Mouse (Mus musculus): ENCODE measurements at regions not wholly inside any gene's neighbourhood (a gene's known extent, or its start where the extent isn't known, plus 50 kb on each side); places are given as distances from the start of the nearest gene placed in this dataset.

GRCm38 (mm10) chr12:20230141-20230892, 276.0 kb downstream of the Gm21863 start:
- Histone ChIP-seq H3K36me3 (ENCODE audit: control insufficient read depth, insufficient read depth) (peaks cover 4% of the 10 kb centered on the region; the same call in 1 of the 2 replicates), H3K27ac (ENCODE audit: low read depth, low read length) (no peak overlapping the region), H3K9me3 (ENCODE audit: control insufficient read depth) (peaks cover 78% of the 10 kb centered on the region), H3K4me2 (replicated peaks; ENCODE audit: low read depth) (no peak overlapping the region), H3K4me3 (ENCODE audit: low read depth, low read length) (0 out of 2 replicates have a peak overlapping the region, but pooled peaks have one; percentile 0), H3K27me3 (replicated peaks; ENCODE audit: control insufficient read depth, insufficient read depth, low read length) (no peaks in the 10 kb centered on the region), H3K9ac (ENCODE audit: low read depth, low read length) (no peak overlapping the region), H3K4me1 (replicated peaks; ENCODE audit: control insufficient read depth, insufficient read depth, low read length) (no peaks in the 10 kb centered on the region)
- ATAC-seq, result no peak
- 68% methylated on average over 27 of the region's 27 CpGs for WGBS
- TF ChIP-seq CTCF (IDR thresholded peaks at IDR 0.05; ENCODE audit: low read depth), result no peak

DNA sequence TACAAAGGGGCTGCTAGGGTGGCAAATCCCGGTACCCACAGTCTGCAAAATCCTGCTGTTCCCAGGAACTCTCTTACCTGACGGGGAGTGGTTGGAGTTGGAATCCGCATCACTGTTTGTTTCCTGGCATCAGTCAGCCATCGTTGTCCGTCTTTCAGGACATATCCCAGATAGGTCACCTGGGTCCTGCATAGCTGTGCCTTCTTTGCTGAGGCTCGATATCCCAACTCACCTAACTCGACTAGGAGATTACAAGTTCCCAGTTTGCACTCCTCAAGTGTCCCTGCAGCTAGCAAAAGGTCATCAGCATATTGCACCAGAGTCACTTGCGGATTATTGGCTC, 276.6 kb downstream of the Gm21863 start:
- no peaks in the 10 kb centered on the region for H3K4me1 ChIP-seq (replicated peaks; ENCODE audit: control insufficient read depth, insufficient read depth, low read length)
- ATAC-seq, result no peak
- H3K4me2 ChIP-seq (replicated peaks; ENCODE audit: low read depth), result no peak overlapping the region
- WGBS, result 67% methylated on average over 8 of the region's 8 CpGs
- peaks cover 78% of the 10 kb centered on the region for H3K9me3 ChIP-seq (ENCODE audit: control insufficient read depth)
- no peaks in the 10 kb centered on the region for H3K27me3 ChIP-seq (replicated peaks; ENCODE audit: control insufficient read depth, insufficient read depth, low read length)
- H3K9ac ChIP-seq (ENCODE audit: low read depth, low read length), result no peak overlapping the region
- H3K4me3 ChIP-seq (ENCODE audit: low read depth, low read length), result 0 out of 2 replicates have a peak overlapping the region, but pooled peaks have one; percentile 0
- TF ChIP-seq CTCF (IDR thresholded peaks at IDR 0.05; ENCODE audit: low read depth), result no peak
- no peak overlapping the region for H3K27ac ChIP-seq (ENCODE audit: low read depth, low read length)
- H3K36me3 ChIP-seq (ENCODE audit: control insufficient read depth, insufficient read depth), result peaks cover 4% of the 10 kb centered on the region; the same call in 1 of the 2 replicates

DNA sequence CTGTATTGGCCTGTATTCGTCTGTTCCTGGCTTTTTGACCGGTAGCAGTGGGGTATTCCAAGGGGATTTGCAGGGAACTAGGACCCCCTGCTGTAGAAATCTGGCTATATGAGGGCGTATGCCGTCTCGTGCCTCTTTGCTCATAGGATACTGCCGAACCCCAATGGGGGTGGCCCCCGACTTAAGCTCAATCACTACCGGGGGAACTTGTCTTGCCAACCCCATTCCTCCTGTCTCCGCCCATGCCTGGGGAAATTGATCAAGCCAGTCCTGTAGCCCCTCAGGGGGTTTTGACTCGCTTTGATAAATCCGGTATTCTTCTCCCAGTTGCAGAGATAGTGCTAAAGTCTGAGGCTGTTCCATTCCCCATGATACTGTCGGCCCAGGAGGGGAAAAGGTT, 277.2 kb downstream of the Gm21863 start:
- Histone ChIP-seq H3K4me3 (ENCODE audit: low read depth, low read length) (no peak overlapping the region), H3K27me3 (replicated peaks; ENCODE audit: control insufficient read depth, insufficient read depth, low read length) (no peaks in the 10 kb centered on the region), H3K9ac (ENCODE audit: low read depth, low read length) (no peak overlapping the region), H3K36me3 (ENCODE audit: control insufficient read depth, insufficient read depth) (peaks cover 4% of the 10 kb centered on the region; the same call in 1 of the 2 replicates), H3K27ac (ENCODE audit: low read depth, low read length) (no peak overlapping the region), H3K4me2 (replicated peaks; ENCODE audit: low read depth) (no peak overlapping the region), H3K4me1 (replicated peaks; ENCODE audit: control insufficient read depth, insufficient read depth, low read length) (no peaks in the 10 kb centered on the region), H3K9me3 (ENCODE audit: control insufficient read depth) (peaks cover 77% of the 10 kb centered on the region)
- TF ChIP-seq CTCF (IDR thresholded peaks at IDR 0.05; ENCODE audit: low read depth), result no peak
- ATAC-seq, result no peak
- WGBS, result 70% methylated on average over 12 of the region's 12 CpGs

DNA sequence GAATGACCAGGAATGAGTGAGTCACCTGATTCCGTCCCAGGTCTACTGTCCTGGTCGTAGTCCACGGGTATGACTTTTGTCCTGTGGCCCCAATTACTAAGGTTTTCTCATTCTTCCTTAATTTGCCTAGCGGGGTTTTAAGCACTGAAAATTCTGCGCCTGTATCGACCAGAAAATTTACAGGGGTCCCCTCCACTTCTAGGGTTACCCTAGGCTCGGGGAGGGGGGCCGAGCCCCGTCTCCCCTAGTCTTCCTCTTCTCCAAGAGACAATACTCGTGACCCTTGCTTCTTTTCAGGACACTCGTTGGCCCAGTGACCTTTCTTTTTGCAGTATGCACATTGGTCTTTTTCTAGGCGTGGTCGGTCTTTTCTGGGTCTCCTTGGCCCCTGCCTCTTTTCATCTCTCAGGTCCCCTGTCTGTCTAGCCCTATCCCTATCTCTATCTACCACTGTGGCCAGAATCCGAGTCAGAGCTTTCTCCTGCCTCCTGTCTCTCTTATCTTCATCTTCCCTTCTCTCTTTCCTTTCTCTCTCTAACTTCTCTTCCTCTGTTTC, 277.8 kb downstream of the Gm21863 start:
- H3K4me1 ChIP-seq (replicated peaks; ENCODE audit: control insufficient read depth, insufficient read depth, low read length), result no peaks in the 10 kb centered on the region
- ATAC-seq, result no peak
- no peak overlapping the region for H3K4me2 ChIP-seq (replicated peaks; ENCODE audit: low read depth)
- H3K9ac ChIP-seq (ENCODE audit: low read depth, low read length), result no peak overlapping the region
- no peaks in the 10 kb centered on the region for H3K27me3 ChIP-seq (replicated peaks; ENCODE audit: control insufficient read depth, insufficient read depth, low read length)
- H3K36me3 ChIP-seq (ENCODE audit: control insufficient read depth, insufficient read depth), result peaks cover 4% of the 10 kb centered on the region; the same call in 1 of the 2 replicates
- WGBS, result 72% methylated on average over 14 of the region's 14 CpGs
- no peak for TF ChIP-seq CTCF (IDR thresholded peaks at IDR 0.05; ENCODE audit: low read depth)
- H3K4me3 ChIP-seq (ENCODE audit: low read depth, low read length), result no peak overlapping the region
- H3K9me3 ChIP-seq (ENCODE audit: control insufficient read depth), result peaks cover 72% of the 10 kb centered on the region
- no peak overlapping the region for H3K27ac ChIP-seq (ENCODE audit: low read depth, low read length)

- Histone ChIP-seq H3K4me3 (ENCODE audit: low read depth, low read length) (no peak overlapping the region), H3K36me3 (ENCODE audit: control insufficient read depth, insufficient read depth) (peaks cover 4% of the 10 kb centered on the region; the same call in 1 of the 2 replicates), H3K9me3 (ENCODE audit: control insufficient read depth) (peaks cover 64% of the 10 kb centered on the region), H3K27me3 (replicated peaks; ENCODE audit: control insufficient read depth, insufficient read depth, low read length) (no peaks in the 10 kb centered on the region), H3K4me2 (replicated peaks; ENCODE audit: low read depth) (no peak overlapping the region), H3K9ac (ENCODE audit: low read depth, low read length) (no peak overlapping the region), H3K27ac (ENCODE audit: low read depth, low read length) (no peak overlapping the region), H3K4me1 (replicated peaks; ENCODE audit: control insufficient read depth, insufficient read depth, low read length) (no peaks in the 10 kb centered on the region)
- no peak for TF ChIP-seq CTCF (IDR thresholded peaks at IDR 0.05; ENCODE audit: low read depth)
- WGBS, result 67% methylated on average over 32 of the region's 32 CpGs
- ATAC-seq, result peak; percentile 39
Observed at GRCm38 (mm10) chr12:20232746-20233453, 278.6 kb downstream of the Gm21863 start.

DNA sequence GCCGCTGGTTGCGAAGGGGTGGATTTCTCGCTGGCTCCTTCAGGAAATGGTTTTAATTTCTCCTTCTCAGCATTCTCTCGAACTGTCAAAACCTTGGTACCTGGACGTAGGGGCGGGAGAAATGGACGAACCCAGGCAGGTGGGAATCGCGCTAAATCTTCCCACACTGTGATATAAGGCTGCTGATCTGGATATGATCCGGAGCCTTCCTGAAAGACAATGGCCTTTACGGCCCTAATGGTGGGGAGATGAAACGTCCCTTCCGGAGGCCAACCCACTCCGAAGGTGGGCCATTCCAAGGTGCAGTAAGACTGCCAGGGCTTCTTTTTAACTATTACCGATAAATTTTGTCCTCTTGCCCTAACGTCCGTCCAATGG, 279.1 kb downstream of the Gm21863 start:
- H3K36me3 ChIP-seq (ENCODE audit: control insufficient read depth, insufficient read depth), result peaks cover 4% of the 10 kb centered on the region; the same call in 1 of the 2 replicates
- no peak overlapping the region for H3K9ac ChIP-seq (ENCODE audit: low read depth, low read length)
- no peak for TF ChIP-seq CTCF (IDR thresholded peaks at IDR 0.05; ENCODE audit: low read depth)
- H3K4me3 ChIP-seq (ENCODE audit: low read depth, low read length), result no peak overlapping the region
- H3K27me3 ChIP-seq (replicated peaks; ENCODE audit: control insufficient read depth, insufficient read depth, low read length), result no peaks in the 10 kb centered on the region
- H3K27ac ChIP-seq (ENCODE audit: low read depth, low read length), result no peak overlapping the region
- 68% methylated on average over 17 of the region's 17 CpGs for WGBS
- peaks cover 58% of the 10 kb centered on the region for H3K9me3 ChIP-seq (ENCODE audit: control insufficient read depth)
- no peaks in the 10 kb centered on the region for H3K4me1 ChIP-seq (replicated peaks; ENCODE audit: control insufficient read depth, insufficient read depth, low read length)
- H3K4me2 ChIP-seq (replicated peaks; ENCODE audit: low read depth), result no peak overlapping the region
- peak; percentile 32 for ATAC-seq

Data from intestine, postnatal 0 days (tissue).